Mouse (Mus musculus): ENCODE measurements around the gene Fhl4. TPM values are rescaled to one million over a fixed set of nuclear protein-coding genes. Genes with fewer than 3 reads are reported as not detected.

Gene Fhl4
- total RNA-seq (2021), result 1 to 10 TPM in 1 of 2 experiments, under 1 TPM in 1; 0.79 to 1.1 TPM

DNA sequence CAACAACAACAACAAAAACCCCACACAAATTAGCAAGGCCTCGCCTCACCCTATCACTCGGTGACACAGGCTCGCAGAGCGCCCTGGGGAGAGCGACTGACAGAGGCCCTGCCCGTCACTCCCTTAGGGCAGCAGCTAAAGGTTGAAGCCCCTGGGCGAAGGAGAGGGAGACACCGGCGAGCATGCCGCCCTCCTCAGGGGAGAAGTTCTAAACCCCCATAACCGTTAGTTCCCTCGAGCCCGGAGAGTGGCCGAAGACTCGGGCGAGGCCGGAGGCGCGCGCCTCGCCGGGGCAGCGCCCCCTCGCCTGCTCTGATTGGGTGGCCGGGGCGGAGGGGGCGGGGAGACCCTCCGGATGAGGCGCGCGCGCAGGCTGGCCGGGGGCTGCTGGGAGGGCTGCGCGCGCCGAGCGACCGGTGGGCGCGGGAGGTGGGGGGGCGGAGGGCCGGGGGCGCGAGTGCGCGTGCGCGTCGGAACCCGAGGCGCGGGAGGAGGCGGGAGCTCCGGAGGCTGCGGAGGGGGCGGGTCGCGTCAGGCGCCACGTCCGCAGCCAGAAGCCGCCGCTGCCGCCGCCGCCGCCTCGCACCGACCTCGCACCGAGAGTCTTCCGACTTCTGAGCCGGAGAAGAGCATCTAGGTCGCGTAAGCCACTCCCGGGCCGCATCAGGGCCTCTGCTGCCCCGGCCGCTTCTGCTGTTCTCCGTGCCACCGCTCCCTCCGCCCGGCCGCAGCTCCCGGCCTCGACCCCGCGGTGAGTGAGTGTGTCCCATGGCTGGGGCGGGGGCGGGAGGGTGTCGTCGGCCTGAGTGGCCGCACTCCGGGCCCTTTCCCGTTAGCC is at the start of gene Fhl4, which contains the start of gene Tmem263:
Fhl4 (minus strand) TSS at position 249 of the 838 bp plus-strand sequence.
Tmem263 (plus strand) TSS at position 381 of the 838 bp plus-strand sequence.
- peak; percentile 92 for DNase-seq

- DNase-seq, result no peak
These were observed 46.9 kb upstream of the Fhl4 start for GRCm38 (mm10) chr10:85149226-85149625.

DNA sequence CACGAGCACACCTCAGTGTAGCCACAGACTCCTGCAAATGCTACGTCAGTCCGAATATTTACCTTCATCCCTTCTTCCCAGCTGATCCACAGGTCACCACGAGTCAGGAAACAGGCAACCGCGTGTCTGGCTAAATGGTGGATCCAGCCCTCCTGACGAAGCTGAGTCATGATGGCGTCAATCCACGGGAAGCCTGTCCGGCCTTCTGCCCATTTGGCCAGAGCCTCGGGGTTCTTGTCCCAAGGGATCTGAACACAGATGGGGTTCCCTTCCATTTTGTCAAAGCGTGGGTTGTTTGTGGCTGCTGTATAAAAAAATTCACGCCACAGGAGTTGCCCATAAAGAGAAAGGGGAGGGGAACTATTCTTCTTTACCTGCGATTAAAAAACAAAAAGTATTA is 44.0 kb upstream of the Fhl4 start:
- no peak for DNase-seq

DNA sequence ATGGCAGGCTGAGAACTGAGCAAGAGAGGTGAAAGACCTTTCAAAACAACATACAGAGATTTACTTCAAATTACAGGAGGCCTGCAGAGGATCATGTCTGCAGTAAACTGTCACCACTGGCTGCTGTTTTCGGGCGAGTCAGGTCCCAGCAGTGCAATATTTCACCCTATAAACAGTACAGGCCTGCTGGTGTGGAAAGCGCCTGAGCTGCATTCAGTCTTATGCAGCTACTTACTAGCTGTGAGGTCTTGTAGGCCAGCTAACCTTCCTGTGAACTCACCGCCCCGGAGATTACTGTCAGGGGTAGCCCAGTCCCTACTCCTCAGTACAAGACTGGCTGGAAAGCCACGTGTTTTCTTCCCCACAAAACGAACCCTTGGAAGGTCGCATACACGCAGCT is 39.2 kb upstream of the Fhl4 start:
- no peak for DNase-seq

GRCm38 (mm10) chr10:85136573-85136972 is 34.3 kb upstream of the Fhl4 start:
- DNase-seq, result no peak

DNA sequence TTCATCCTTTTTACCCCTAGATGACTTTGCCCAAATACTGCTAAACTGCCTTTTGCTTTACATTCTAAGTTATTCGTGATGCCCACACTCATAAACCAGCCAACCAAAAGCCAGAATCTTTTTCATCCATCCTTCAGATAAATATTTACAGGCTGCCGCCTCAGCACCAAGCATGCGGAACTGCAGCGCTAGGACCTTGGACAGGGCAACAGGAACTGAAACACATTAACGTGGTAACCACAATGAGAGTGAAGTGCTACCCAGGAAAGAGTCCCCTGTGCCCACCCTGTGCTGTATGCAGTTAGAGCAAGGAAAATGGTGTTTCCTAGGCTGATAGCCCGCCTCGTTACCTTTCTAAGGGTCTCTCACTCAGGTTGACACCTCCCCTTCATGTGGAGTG is 26.2 kb upstream of the Fhl4 start:
- DNase-seq, result peak; percentile 16

DNA sequence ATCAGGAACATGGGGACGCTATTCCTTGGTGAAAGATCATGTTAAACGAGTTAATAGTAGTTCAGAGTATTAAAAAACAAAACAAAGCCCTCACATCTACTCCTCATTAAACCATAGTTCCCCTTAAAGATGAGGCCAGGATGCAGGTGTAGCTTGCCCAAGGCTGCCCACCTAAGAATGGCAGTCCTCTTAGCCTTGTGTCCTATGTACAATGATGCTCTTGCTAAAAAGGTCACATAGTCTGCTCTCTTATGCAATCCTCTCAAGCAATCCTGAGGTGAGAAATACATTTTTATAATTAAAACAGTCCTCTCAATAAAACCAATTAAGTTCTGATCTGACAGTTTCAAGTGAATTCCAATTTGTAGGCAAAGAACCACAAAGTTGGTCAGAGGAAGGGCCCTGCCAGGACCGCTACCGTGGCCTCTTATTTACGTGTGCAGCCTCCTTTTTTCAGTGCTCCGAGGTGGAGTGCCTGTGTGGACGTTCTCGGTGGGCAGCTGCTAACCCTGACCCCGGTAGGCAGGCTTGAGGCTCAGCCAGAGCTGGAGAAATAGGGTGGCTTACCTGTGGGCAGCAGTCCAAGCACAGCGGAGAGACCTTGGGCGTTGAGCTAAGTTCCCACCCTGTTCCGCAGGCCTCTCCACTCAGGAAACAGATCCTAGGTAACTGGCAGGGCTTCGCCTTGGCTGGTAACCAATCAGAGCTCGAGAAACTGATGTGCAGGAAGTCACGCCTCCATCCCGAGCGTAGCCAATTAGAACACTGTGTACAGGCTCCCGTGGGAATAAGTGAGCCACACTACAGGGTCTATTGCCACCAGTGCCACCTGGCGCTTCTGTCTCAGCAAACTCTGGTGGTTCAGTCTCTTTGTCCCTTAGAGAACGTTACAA is 25.3 kb upstream of the Fhl4 start, which contains the start of gene Mterf2:
Mterf2 (minus strand) TSS at position 633 of the 893 bp plus-strand sequence.
- DNase-seq, result peak; percentile 93

- no peak for DNase-seq
These were observed 22.9 kb upstream of the Fhl4 start for GRCm38 (mm10) chr10:85125184-85125583.

DNA sequence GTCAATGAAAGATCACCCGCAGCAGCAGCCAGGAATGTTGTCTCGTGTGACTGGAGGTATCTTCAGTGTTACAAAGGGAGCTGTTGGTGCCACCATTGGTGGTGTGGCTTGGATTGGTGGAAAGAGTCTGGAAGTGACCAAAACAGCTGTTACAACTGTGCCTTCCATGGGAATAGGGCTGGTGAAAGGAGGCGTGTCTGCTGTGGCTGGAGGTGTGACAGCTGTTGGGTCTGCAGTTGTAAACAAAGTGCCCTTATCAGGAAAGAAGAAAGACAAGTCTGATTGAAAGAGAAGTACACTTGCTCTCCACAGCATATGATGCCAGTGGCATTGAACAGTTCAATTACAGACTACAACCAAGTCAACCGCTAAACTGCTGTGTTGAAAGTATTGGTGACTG is 12.1 kb upstream of the Fhl4 start:
- no peak for DNase-seq

DNA sequence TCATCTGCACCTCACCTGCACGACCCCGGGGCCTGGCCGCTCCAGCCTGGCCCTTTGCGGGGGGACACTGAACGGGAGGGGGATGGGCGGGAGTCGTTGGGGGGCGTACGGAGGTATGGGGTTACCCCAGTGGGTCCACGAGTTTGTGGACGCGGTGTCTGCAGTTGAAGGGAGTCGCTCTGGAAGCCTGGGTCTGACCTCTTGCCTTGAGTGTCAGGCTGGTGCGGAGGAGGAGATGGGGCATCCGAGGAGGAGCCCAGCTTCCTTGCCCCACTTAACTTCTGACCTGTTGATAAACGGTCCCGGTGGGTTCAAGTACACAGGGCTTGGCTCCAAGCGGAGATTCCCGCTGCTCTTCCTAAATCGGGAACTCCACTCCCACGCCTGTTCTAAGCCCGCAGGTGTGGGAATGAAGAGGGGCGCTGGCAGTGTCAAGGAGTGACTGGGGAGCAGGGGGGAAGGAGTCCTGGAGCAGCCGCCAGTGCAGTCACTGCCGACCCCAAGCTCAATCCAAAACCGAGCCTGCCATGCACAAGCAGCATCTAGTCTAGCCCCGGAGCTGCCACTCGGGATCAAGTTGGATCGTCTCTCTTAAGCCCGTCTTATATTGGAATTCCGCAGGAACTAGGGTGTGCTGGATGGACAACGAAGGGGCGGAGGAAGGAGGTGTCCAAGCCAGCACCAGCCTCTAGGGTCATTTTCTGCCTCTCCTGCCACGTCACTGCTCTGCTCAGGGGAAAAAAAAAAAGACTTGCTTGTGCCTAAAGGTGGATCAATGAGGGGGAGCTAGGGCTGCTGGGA is 990 bp upstream of the Fhl4 start:
- DNase-seq, result peak; percentile 36

GRCm38 (mm10) chr10:85101841-85102240 is 454 bp downstream of the Fhl4 start:
- peak; percentile 39 for DNase-seq

DNA sequence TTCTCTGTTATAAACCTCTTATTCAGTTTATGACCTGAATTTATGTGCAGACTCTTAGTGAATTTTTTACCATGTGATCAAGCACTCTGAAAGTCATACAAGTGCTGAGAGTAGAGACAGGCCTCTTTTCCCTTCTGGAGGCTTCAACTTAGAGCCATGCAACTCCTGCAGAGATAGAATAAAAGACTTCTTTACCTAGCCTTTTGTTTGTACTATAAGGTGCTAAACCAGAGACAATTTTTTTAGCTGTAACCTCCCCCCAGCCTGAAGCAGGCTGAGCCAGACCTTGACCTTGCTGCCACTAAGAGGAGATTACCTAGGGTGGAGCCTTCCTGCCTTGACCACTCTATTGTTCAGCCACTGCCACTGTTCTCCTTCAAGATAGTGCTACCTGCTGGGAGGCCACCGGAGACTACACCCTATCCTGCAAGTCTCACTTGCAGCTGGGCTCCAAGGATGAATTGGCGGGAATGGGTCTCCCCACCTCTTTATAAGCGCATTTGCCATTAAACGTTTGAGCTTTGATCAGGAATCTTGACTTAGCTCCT is 30.6 kb downstream of the Fhl4 start:
- DNase-seq, result no peak

GRCm38 (mm10) chr10:85054876-85055275 is 47.4 kb downstream of the Fhl4 start:
- no peak for DNase-seq

GRCm38 (mm10) chr10:85052451-85052850 is 49.8 kb downstream of the Fhl4 start:
- DNase-seq, result no peak

GRCm38 (mm10) chr10:85050668-85051208 is 51.6 kb downstream of the Fhl4 start:
- DNase-seq, result no peak

DNA sequence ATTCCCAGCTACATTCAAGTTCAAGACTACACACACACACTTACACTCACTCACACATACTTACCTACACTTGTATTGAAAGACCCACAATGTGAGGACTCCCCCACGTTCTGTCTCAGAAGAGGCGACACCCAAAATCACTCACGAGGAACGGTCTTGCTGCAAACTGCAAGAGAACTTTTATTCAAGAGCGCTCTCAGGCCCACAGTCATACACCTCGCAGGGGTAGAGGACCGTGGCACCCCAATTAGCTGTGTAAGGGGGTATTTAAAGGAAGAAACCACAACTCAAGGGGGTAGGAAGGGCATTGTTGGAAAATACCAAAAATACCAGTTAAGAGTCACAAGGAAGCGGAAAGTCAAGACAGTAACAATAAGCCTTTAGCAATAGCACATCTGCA is 54.3 kb downstream of the Fhl4 start:
- no peak for DNase-seq

DNA sequence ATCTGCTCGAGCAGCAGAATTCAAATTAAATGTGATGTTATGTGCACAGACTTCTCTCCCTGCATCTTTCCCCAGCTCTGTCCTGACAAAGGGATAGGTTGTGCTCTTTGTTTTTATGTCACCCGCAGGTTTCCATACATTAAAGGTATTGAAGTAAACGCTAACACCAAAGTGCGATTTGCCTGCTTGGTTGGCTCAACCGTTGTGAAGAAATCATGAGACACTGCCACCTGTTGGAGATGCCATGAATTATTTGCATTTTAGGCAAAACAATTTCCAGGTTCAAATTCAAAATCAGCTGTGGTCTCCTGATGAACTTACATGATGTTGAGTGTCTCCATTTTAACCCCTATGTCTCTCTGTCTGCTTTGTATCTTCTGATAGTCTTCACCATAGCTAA is 55.7 kb downstream of the Fhl4 start:
- peak; percentile 43 for DNase-seq

All from heart, postnatal 4 days (tissue).